Mouse (Mus musculus): ENCODE data around the gene Extl1. TPM values are rescaled to one million over a fixed set of nuclear protein-coding genes. Genes with fewer than 3 reads are reported as not detected.

Gene Extl1
- total RNA-seq, 2 experiments from 2014 or later = 44.7 to 46.5 TPM

DNA sequence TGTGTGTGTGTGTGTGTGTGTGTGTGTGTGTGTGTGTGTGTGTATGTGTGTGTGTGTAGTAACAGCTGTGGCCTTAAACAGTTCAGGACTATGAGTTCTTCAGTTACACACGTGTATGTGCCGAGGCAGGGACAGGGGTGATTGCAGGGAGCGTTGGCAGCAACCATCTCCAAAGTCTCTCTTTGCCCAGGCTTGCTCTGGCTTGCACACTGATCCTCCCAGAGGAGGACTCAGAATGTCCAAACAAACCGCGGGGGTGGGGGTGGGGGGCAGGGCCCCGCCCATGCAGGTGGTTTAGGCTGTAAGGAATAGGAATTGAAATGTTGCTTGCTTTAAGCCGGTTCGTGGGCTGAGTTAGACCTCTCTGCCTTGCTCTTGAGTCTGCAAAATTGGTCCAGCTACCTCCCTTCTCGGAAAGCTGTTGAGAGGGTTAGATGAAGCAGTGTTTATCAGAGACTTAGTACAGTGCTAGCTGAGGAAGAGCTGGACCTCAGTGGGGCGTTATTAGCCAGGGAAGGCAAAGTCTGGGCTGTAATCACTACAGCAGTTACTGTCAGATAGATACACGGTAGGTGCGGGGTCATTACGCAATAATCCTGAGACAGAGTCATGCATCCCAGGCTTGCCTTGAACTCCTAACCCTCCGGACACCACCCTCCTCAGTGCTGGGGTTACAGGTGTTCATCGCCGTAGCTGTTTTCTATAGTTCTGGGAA lies 18.4 kb upstream of the Extl1 start:
- Histone ChIP-seq H3K27ac (peak overlapping the region; percentile 94; the same call in 1 of the 2 replicates), H3K4me3 (no peak overlapping the region; the same call in 1 of the 2 replicates)
- no peak for TF ChIP-seq CTCF (conservative IDR thresholded peaks at IDR 0.05)
- no peak for DNase-seq (ENCODE audit: low spot score in 2 of 2)

GRCm38 (mm10) chr4:134401181-134401661 lies 17.6 kb upstream of the Extl1 start:
- TF ChIP-seq CTCF (conservative IDR thresholded peaks at IDR 0.05) = no peak
- peak overlapping the region; percentile 56 for H3K4me3 ChIP-seq
- peak; percentile 64 to 65 for DNase-seq (ENCODE audit: low spot score in 2 of 2)
- peak overlapping the region; percentile 94 for H3K27ac ChIP-seq

DNA sequence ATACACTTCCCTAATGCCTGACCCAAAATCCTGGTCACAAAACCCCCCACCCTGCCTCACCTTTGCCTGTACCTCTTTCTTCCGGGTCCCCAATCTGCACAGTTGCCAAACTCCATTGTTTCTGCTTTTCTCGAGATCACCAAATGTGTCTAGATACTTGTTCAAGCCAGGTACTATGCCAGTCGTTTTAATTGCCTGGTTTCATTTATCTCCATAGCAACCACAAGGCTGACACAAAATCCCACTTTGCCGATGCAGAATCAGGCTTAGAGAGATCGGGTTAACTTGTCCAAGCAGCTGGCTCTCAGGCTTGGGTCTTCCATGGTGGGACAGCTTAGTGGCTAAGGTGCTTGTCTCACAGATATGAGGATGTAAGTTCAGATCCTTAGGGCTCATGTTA lies 16.6 kb upstream of the Extl1 start:
- peak overlapping the region; percentile 94 for H3K27ac ChIP-seq
- no peak for DNase-seq (ENCODE audit: low spot score in 2 of 2)
- no peak for TF ChIP-seq CTCF (conservative IDR thresholded peaks at IDR 0.05)
- H3K4me3 ChIP-seq = no peak overlapping the region

GRCm38 (mm10) chr4:134397732-134398131 lies 14.1 kb upstream of the Extl1 start:
- no peak for DNase-seq (ENCODE audit: low spot score in 2 of 2)
- H3K4me3 ChIP-seq = no peak overlapping the region
- H3K27ac ChIP-seq = peak overlapping the region; percentile 90
- TF ChIP-seq CTCF (conservative IDR thresholded peaks at IDR 0.05) = no peak

DNA sequence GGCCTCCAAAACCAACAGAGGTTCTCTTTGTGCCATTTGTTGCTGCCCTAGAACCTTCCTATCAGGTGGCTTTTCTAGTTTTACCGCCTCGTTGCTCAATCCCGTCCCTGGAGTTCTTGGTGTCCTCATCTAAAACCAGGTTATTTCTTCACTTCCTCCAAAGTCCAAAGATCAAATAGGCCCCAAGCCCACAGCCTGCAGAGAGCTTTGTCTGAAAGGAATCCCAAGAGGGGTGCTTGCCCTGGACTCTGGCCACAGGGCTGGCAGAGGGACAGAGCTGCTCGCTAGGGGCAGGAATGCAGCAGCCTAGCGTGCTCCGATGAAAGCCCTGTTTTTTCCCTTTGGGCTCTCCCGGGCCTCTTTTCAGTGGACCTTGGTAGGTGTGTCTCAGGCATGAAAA lies 13.5 kb upstream of the Extl1 start:
- Histone ChIP-seq H3K4me3 (peak overlapping the region; percentile 27), H3K27ac (peak overlapping the region; percentile 90)
- DNase-seq (ENCODE audit: low spot score in 2 of 2) = peak; percentile 54 to 59
- peak; percentile 42 for TF ChIP-seq CTCF (conservative IDR thresholded peaks at IDR 0.05)

GRCm38 (mm10) chr4:134395977-134396825 lies 12.6 kb upstream of the Extl1 start, which contains the start of gene Pafah2:
TSS of gene Pafah2 (plus strand) at chr4:134396320.
- Histone ChIP-seq H3K27ac (peak within 1 kb of the TSS; percentile 90), H3K4me3 (peak within 1 kb of the TSS; percentile 71)
- peak; percentile 96 to 98 for DNase-seq (ENCODE audit: low spot score in 2 of 2)
- TF ChIP-seq CTCF (conservative IDR thresholded peaks at IDR 0.05) = peak; percentile 96

GRCm38 (mm10) chr4:134395142-134395541 lies 11.5 kb upstream of the Extl1 start:
- Histone ChIP-seq H3K27ac (peak overlapping the region; percentile 86; the same call in 1 of the 2 replicates), H3K4me3 (no peak overlapping the region)
- DNase-seq (ENCODE audit: low spot score in 2 of 2) = no peak
- TF ChIP-seq CTCF (conservative IDR thresholded peaks at IDR 0.05) = no peak

GRCm38 (mm10) chr4:134393026-134393425 lies 9.4 kb upstream of the Extl1 start:
- Histone ChIP-seq H3K4me3 (no peak overlapping the region), H3K27ac (no peak overlapping the region; the same call in 1 of the 2 replicates)
- no peak for DNase-seq (ENCODE audit: low spot score in 2 of 2)
- TF ChIP-seq CTCF (conservative IDR thresholded peaks at IDR 0.05) = peak; percentile 57

DNA sequence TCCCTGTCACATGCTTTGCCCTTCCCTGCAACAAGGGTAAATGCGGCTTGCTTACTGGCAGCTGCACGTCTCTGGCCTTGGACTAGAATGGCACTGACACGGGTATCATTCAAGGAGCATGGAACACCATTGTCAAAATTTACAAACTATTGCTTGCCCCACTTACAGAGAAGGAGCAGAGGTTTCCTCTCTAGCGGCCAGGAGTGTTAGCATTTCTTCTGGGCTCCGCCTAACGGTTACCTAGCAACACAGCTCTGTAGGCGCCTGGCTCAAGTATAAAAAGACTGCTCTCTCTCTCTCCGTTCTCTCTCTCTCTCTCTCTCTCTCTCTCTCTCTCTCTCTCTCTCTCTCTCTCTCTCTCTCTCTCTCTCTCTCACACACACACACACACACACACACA lies 8.9 kb upstream of the Extl1 start:
- DNase-seq (ENCODE audit: low spot score in 2 of 2) = no peak
- no peak for TF ChIP-seq CTCF (conservative IDR thresholded peaks at IDR 0.05)
- no peak overlapping the region for H3K4me3 ChIP-seq
- H3K27ac ChIP-seq = no peak overlapping the region

DNA sequence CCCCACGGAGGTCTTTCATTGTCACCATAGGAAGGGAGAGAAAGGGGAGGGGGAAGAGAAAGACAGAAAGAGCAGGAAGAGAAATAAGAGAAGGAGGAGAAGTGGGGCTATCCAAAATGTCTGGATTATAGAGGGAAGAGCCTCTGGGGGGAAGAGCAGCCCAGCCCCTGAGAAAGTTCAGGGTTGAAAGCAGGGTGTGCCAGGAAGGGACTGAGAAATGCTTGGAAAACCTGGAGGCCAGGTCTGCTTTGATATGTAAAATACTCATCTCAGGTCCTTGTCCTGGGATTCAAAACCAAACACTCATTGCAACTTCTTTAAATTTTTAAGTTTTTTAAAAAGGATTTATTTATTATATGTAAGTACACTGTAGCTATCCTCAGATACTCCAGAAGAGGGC lies 8.0 kb upstream of the Extl1 start:
- DNase-seq (ENCODE audit: low spot score in 2 of 2) = no peak
- no peak overlapping the region for H3K4me3 ChIP-seq
- TF ChIP-seq CTCF (conservative IDR thresholded peaks at IDR 0.05) = no peak
- H3K27ac ChIP-seq = no peak overlapping the region

- no peak overlapping the region for H3K4me3 ChIP-seq
- H3K27ac ChIP-seq = no peak overlapping the region
- peak in 1 of 2 experiments; percentile 62 for DNase-seq (ENCODE audit: low spot score in 2 of 2)
- peak; percentile 88 for TF ChIP-seq CTCF (conservative IDR thresholded peaks at IDR 0.05)
Measured at GRCm38 (mm10) chr4:134388397-134388796, 4.7 kb upstream of the Extl1 start.

DNA sequence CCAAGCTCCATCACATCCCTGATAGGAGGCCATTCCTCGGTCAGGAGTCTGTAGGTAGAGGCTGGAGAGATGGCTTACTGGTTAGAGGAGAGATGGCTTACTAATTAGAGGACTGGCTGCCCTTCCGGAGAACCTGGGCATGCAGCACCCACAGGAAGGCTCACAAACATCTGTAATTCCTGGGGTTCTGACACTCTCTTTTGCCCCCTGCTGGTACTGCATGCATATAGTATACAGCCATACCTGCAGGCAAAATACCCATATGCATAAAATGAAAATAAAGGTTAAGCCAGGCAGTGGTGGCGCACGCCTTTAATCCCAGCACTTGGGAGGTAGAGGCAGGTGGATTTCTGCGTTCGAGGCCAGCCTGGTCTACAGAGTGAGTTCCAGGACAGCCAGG lies 3.6 kb upstream of the Extl1 start:
- no peak overlapping the region for H3K4me3 ChIP-seq
- no peak overlapping the region for H3K27ac ChIP-seq
- DNase-seq (ENCODE audit: low spot score in 2 of 2) = no peak
- TF ChIP-seq CTCF (conservative IDR thresholded peaks at IDR 0.05) = peak; percentile 54

DNA sequence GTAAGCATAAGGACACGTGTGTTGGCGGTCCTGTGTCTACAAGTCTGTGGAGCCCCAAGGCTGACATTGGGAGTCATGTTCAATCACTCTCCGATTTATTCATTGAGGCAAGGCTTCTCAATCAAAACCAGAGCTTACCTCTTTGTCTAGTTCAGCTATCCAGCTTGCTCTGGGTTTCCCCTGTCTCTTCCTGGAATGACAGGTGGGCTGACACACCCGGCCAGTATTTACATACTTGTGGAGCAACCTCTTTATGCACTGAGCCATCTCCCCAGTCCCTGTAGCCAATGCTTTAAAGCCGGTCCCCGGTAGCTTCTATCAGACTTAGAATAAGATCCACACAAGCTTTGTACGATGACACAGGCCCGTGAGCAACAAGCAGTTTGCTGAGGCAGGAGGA lies 4.1 kb downstream of the Extl1 start:
- H3K4me3 ChIP-seq = no peak overlapping the region
- no peak for DNase-seq (ENCODE audit: low spot score in 2 of 2)
- H3K27ac ChIP-seq = no peak overlapping the region
- TF ChIP-seq CTCF (conservative IDR thresholded peaks at IDR 0.05) = no peak
